Mouse (Mus musculus): ENCODE measurements around the gene Galnt15. TPM values are rescaled to one million over a fixed set of nuclear protein-coding genes. Genes with fewer than 3 reads are reported as not detected.

Galnt15 gene
- polyA plus RNA-seq, 1 experiment from 2014 or later = 0.51 TPM

DNA sequence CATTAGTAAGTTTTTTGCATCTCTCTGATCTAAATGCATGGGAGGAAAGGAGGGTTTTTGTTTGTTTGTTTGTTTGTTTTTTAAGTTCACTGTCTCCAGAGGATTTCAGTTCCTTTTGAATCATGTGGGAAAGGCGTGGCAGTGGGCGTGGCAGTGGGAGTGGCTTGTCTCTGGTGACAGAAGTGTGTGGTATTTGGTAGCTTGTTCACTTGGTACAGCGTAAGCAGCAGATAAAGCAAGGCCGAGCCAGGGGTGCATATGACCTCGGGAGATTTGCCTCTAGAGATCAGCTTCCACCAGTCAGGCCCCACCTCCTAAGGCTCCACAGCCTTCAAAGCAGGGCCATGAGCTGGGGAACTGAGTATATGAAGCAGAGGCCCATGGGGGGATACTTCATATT lies 25.1 kb downstream of the Galnt15 start:
- WGBS = 58% methylated on average over 5 of the region's 5 CpGs
- no peak for ATAC-seq (replicated peaks; ENCODE audit: extremely low read depth, insufficient read depth, low FRiP score)
- Histone ChIP-seq H3K4me3 (ENCODE audit: low read length) (no peak overlapping the region), H3K9ac (ENCODE audit: low read length) (no peak overlapping the region), H3K27ac (ENCODE audit: low read length) (no peak overlapping the region), H3K27me3 (ENCODE audit: control insufficient read depth, insufficient read depth, low read length) (no peaks in the 10 kb centered on the region), H3K4me1 (ENCODE audit: control insufficient read depth, insufficient read depth, low read length) (peaks cover 11% of the 10 kb centered on the region), H3K36me3 (ENCODE audit: control insufficient read depth, insufficient read depth) (no peaks in the 10 kb centered on the region), H3K4me2 (ENCODE audit: low read depth, low read length) (no peak overlapping the region), H3K9me3 (replicated peaks; ENCODE audit: control insufficient read depth, low read length) (no peaks in the 10 kb centered on the region; the same call in 1 of the 2 replicates)

DNA sequence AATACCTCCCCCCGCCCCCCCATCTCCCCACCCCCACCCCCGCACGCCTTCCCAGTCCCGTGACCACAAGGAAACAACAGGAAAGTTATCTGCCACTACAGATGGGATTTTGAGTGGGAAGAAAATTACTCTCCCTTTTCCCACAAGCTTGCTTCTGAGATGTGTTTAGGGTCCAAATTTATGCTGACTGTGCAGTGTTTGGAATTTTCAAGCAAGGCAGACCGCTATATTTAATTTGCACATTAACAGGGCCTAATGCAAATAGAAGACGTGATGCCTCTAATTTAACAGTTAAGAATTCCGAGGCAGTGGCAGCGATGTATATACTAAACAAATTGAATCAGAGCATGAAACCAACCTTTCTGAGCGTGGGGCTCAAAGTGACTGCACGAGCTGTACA lies 26.0 kb downstream of the Galnt15 start:
- H3K36me3 ChIP-seq (ENCODE audit: control insufficient read depth, insufficient read depth) = no peaks in the 10 kb centered on the region
- WGBS = 57% methylated on average over 10 of the region's 10 CpGs
- H3K27ac ChIP-seq (ENCODE audit: low read length) = no peak overlapping the region
- H3K4me3 ChIP-seq (ENCODE audit: low read length) = no peak overlapping the region
- no peaks in the 10 kb centered on the region for H3K27me3 ChIP-seq (ENCODE audit: control insufficient read depth, insufficient read depth, low read length)
- H3K9ac ChIP-seq (ENCODE audit: low read length) = no peak overlapping the region
- ATAC-seq (replicated peaks; ENCODE audit: extremely low read depth, insufficient read depth, low FRiP score) = no peak
- H3K4me1 ChIP-seq (ENCODE audit: control insufficient read depth, insufficient read depth, low read length) = peaks cover 11% of the 10 kb centered on the region
- no peaks in the 10 kb centered on the region; the same call in 1 of the 2 replicates for H3K9me3 ChIP-seq (replicated peaks; ENCODE audit: control insufficient read depth, low read length)
- H3K4me2 ChIP-seq (ENCODE audit: low read depth, low read length) = no peak overlapping the region

DNA sequence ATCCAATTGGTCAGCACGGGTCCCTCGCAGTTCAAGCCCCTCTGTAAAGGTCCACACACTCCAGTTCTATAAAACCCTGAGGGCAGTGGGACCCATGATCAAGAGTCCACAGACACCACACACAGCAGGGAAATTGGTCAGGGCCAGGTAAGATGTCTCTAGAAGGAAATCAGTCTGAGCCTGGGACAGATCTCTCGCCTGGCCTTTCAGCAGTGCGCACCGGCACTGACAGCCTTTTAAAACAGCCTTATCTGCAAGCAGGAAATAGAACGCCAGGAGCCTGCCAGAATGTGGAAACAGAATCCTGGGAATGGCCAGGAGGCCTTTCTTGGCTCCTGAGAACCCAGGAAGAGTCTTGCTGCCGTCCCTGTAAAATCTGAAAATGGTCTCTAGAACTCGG lies 27.0 kb downstream of the Galnt15 start:
- 21% methylated on average over 8 of the region's 8 CpGs for WGBS
- no peak overlapping the region for H3K4me3 ChIP-seq (ENCODE audit: low read length)
- no peak overlapping the region for H3K4me2 ChIP-seq (ENCODE audit: low read depth, low read length)
- H3K27ac ChIP-seq (ENCODE audit: low read length) = peak overlapping the region; percentile 43
- H3K36me3 ChIP-seq (ENCODE audit: control insufficient read depth, insufficient read depth) = no peaks in the 10 kb centered on the region
- no peak overlapping the region for H3K9ac ChIP-seq (ENCODE audit: low read length)
- ATAC-seq (replicated peaks; ENCODE audit: extremely low read depth, insufficient read depth, low FRiP score) = 0 out of 2 replicates have a peak, but pooled peaks have one; percentile 32
- H3K9me3 ChIP-seq (replicated peaks; ENCODE audit: control insufficient read depth, low read length) = no peaks in the 10 kb centered on the region; the same call in 1 of the 2 replicates
- H3K4me1 ChIP-seq (ENCODE audit: control insufficient read depth, insufficient read depth, low read length) = peaks cover 11% of the 10 kb centered on the region
- H3K27me3 ChIP-seq (ENCODE audit: control insufficient read depth, insufficient read depth, low read length) = no peaks in the 10 kb centered on the region

DNA sequence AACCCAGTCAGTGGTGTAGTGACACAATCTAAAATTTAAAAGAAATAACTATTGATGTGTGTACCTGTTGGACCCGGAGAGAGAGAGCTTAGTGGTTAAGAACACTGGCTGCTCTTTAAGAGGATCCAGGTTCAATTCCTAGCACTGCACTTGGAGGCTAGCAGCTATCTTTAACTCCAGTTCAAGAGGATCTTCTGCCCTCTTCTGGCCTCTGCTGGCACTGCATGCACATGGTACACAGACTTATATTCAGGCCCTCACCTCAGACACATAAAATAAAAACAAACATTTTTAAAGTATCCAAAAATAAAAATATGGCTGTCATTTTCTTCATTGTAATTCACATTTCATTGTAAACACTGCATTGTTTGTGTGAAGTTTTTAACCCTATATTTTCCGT lies 27.9 kb downstream of the Galnt15 start:
- Histone ChIP-seq H3K4me1 (ENCODE audit: control insufficient read depth, insufficient read depth, low read length) (peaks cover 11% of the 10 kb centered on the region), H3K9ac (ENCODE audit: low read length) (no peak overlapping the region), H3K27me3 (ENCODE audit: control insufficient read depth, insufficient read depth, low read length) (no peaks in the 10 kb centered on the region), H3K27ac (ENCODE audit: low read length) (no peak overlapping the region), H3K9me3 (replicated peaks; ENCODE audit: control insufficient read depth, low read length) (no peaks in the 10 kb centered on the region; the same call in 1 of the 2 replicates), H3K4me3 (ENCODE audit: low read length) (no peak overlapping the region), H3K36me3 (ENCODE audit: control insufficient read depth, insufficient read depth) (no peaks in the 10 kb centered on the region), H3K4me2 (ENCODE audit: low read depth, low read length) (no peak overlapping the region)
- 92% methylated on average over 2 of the region's 2 CpGs for WGBS
- no peak for ATAC-seq (replicated peaks; ENCODE audit: extremely low read depth, insufficient read depth, low FRiP score)

DNA sequence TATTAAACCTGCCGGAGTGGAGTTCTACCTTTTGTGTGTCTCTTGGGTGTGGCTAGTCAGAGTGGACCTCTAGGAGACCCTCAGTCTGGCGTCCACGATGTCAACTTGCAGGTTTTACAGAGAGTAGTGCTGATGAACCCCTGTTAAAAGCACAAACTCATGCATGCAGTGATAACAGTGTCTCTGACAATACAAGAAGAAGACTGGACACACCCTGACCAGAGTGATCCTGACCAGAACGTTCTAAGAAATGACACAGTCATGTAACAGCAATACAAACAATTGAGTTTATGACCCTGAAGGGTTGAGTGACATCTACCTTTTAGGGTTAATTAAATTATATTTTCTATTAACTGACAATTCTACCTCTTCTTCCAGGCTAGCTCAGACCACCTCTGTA lies 28.9 kb downstream of the Galnt15 start:
- Histone ChIP-seq H3K27me3 (ENCODE audit: control insufficient read depth, insufficient read depth, low read length) (no peaks in the 10 kb centered on the region), H3K4me3 (ENCODE audit: low read length) (no peak overlapping the region), H3K9me3 (replicated peaks; ENCODE audit: control insufficient read depth, low read length) (no peaks in the 10 kb centered on the region; the same call in 1 of the 2 replicates), H3K4me1 (ENCODE audit: control insufficient read depth, insufficient read depth, low read length) (peaks cover 11% of the 10 kb centered on the region), H3K4me2 (ENCODE audit: low read depth, low read length) (no peak overlapping the region), H3K36me3 (ENCODE audit: control insufficient read depth, insufficient read depth) (no peaks in the 10 kb centered on the region), H3K27ac (ENCODE audit: low read length) (no peak overlapping the region), H3K9ac (ENCODE audit: low read length) (no peak overlapping the region)
- ATAC-seq (replicated peaks; ENCODE audit: extremely low read depth, insufficient read depth, low FRiP score) = no peak
- WGBS = 77% methylated on average over 4 of the region's 4 CpGs

DNA sequence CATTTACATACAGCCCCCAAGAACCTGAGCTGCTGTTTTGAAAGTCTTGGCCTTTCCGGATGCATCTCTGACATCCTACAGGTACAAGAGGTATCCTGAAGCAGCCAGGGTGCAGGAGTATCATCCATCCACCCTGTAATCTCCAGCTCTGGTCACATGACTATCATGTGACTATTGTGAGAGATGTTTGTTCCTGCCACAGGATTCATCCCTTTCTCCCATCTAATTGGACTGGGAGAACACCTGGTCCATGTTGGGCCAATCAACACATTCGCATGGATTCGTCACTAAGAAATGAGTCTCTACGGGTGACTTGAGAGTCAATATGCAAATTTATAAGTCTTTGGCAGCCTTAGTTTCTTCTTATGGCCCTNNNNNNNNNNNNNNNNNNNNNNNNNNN lies 32.6 kb downstream of the Galnt15 start:
- H3K4me1 ChIP-seq (ENCODE audit: control insufficient read depth, insufficient read depth, low read length) = no peaks in the 10 kb centered on the region
- 82% methylated on average over 4 of the region's 4 CpGs for WGBS
- no peaks in the 10 kb centered on the region for H3K27me3 ChIP-seq (ENCODE audit: control insufficient read depth, insufficient read depth, low read length)
- no peak overlapping the region for H3K9ac ChIP-seq (ENCODE audit: low read length)
- ATAC-seq (replicated peaks; ENCODE audit: extremely low read depth, insufficient read depth, low FRiP score) = no peak
- no peak overlapping the region for H3K4me2 ChIP-seq (ENCODE audit: low read depth, low read length)
- H3K27ac ChIP-seq (ENCODE audit: low read length) = no peak overlapping the region
- H3K9me3 ChIP-seq (replicated peaks; ENCODE audit: control insufficient read depth, low read length) = peaks cover 10% of the 10 kb centered on the region
- no peaks in the 10 kb centered on the region for H3K36me3 ChIP-seq (ENCODE audit: control insufficient read depth, insufficient read depth)
- H3K4me3 ChIP-seq (ENCODE audit: low read length) = no peak overlapping the region

DNA sequence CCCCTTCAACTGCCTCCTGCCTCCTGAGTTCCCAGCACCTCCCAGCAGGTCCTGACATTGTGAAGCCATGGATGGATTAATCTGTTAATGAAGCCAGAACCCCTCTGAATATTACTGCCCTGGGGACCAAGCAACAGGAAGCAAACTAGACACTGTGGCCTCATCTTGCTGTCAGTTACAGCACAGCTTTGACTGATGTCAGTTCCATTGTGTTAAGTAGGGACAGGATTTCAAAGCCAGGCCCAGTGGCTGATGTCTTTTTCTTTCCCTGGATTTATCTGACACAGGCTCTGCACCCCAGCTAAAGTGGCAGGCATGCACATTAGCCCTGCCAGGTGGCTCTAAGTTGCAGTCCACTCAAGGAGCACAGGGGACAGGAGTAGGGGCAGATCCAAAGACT lies 44.0 kb downstream of the Galnt15 start:
- Histone ChIP-seq H3K4me2 (ENCODE audit: low read depth, low read length) (no peak overlapping the region), H3K9me3 (replicated peaks; ENCODE audit: control insufficient read depth, low read length) (no peaks in the 10 kb centered on the region), H3K36me3 (ENCODE audit: control insufficient read depth, insufficient read depth) (no peaks in the 10 kb centered on the region), H3K4me1 (ENCODE audit: control insufficient read depth, insufficient read depth, low read length) (peaks cover 19% of the 10 kb centered on the region), H3K27ac (ENCODE audit: low read length) (peak overlapping the region; percentile 79), H3K9ac (ENCODE audit: low read length) (no peak overlapping the region), H3K27me3 (ENCODE audit: control insufficient read depth, insufficient read depth, low read length) (no peaks in the 10 kb centered on the region), H3K4me3 (ENCODE audit: low read length) (no peak overlapping the region)
- ATAC-seq (replicated peaks; ENCODE audit: extremely low read depth, insufficient read depth, low FRiP score) = no peak

DNA sequence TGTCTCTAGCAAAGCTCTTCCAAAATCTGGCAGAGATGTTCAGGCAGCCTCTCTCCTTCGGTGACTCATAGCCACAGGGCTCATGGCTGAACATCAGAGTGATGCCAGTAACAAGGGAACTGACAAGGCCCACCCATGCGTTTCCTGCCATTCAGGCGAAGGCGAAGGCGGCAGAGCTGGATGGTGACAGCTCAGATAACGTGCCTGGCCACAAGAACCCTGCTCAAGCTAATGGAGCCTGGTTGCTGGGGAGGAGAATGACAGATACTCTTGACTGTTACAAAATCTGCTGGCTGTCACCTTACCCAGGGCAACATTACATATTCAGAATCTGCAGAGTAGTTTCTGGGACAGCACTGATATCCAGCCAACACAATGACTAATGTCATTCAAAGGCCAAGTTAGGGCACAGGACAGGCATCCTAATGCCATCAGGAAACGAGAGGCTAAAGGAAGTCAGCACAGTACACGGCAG lies 44.5 kb downstream of the Galnt15 start:
- Histone ChIP-seq H3K36me3 (ENCODE audit: control insufficient read depth, insufficient read depth) (no peaks in the 10 kb centered on the region), H3K27me3 (ENCODE audit: control insufficient read depth, insufficient read depth, low read length) (no peaks in the 10 kb centered on the region), H3K4me1 (ENCODE audit: control insufficient read depth, insufficient read depth, low read length) (peaks cover 19% of the 10 kb centered on the region), H3K4me2 (ENCODE audit: low read depth, low read length) (0 out of 2 replicates have a peak overlapping the region, but pooled peaks have one; percentile 5), H3K9me3 (replicated peaks; ENCODE audit: control insufficient read depth, low read length) (no peaks in the 10 kb centered on the region), H3K27ac (ENCODE audit: low read length) (peak overlapping the region; percentile 79), H3K9ac (ENCODE audit: low read length) (no peak overlapping the region), H3K4me3 (ENCODE audit: low read length) (no peak overlapping the region)
- WGBS = 8% methylated on average over 8 of the region's 8 CpGs
- ATAC-seq (replicated peaks; ENCODE audit: extremely low read depth, insufficient read depth, low FRiP score) = peak; percentile 87

DNA sequence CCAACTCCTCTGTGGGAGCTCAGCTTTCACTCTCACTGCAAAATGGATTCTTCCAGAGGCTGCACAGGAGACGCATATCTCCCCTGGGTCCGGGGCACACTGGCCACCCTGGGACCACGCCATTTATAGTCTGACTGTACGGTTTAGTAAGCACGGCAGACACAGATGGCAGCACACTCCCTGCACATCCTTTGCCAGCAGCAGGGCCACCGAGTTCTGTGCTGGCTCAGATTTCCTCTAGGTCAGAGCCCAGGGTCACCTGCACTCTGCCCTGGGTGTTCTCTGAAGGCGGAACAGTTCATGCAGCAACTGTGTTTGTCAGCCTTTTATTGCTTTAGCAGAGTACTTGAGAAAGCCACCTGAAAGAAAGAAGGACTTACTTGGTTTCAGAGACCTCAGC lies 45.1 kb downstream of the Galnt15 start:
- H3K9ac ChIP-seq (ENCODE audit: low read length) = no peak overlapping the region
- H3K36me3 ChIP-seq (ENCODE audit: control insufficient read depth, insufficient read depth) = no peaks in the 10 kb centered on the region
- H3K27ac ChIP-seq (ENCODE audit: low read length) = peak overlapping the region; percentile 79
- no peaks in the 10 kb centered on the region for H3K27me3 ChIP-seq (ENCODE audit: control insufficient read depth, insufficient read depth, low read length)
- H3K4me3 ChIP-seq (ENCODE audit: low read length) = no peak overlapping the region
- H3K4me2 ChIP-seq (ENCODE audit: low read depth, low read length) = no peak overlapping the region
- 53% methylated on average over 7 of the region's 7 CpGs for WGBS
- H3K9me3 ChIP-seq (replicated peaks; ENCODE audit: control insufficient read depth, low read length) = no peaks in the 10 kb centered on the region
- peaks cover 19% of the 10 kb centered on the region for H3K4me1 ChIP-seq (ENCODE audit: control insufficient read depth, insufficient read depth, low read length)
- ATAC-seq (replicated peaks; ENCODE audit: extremely low read depth, insufficient read depth, low FRiP score) = no peak
